Mouse (Mus musculus): Measurements from ENCODE around the gene Tnk2. TPM values are rescaled to one million over a fixed set of nuclear protein-coding genes. Genes with fewer than 3 reads are reported as not detected.

Gene Tnk2
- polyA plus RNA-seq, 1 experiment = 35.8 TPM

DNA sequence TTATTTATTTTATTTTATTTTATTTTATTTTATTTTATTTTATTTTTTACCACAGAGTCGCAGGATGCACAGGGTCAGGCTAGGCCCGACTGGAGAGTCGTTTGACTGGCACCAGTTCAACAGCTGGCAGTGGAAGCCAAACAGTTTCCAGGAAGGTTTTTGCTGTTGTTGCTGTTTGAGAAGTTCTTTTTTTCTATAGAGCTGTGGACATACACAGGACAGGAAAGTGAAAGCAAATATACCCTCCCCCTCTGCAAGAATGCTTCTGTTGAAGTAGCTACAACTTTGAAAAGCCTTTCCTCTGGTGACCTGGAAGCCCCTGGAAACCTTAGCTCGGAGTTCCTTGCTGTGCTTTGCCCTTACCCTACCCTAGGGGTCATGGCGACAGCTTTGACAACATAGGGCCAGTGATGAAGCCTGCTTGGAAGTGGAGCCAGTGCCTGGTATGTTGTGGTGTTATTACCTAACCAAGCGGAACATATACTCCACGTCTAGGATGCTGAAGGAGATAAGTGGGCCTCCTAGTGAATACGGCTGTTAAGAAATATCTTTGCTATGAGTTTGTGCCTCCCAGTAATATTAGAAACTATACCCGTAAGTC is 59.7 kb downstream of the Tnk2 start:
- no peaks in the 10 kb centered on the region for H3K27me3 ChIP-seq (replicated peaks; ENCODE audit: control insufficient read depth, insufficient read depth, low read length)
- WGBS = 49% methylated on average over 9 of the region's 9 CpGs
- H3K4me3 ChIP-seq (ENCODE audit: insufficient read depth, low read depth, low read length) = no peak overlapping the region
- H3K36me3 ChIP-seq (ENCODE audit: control insufficient read depth, insufficient read depth, low read length) = no peaks in the 10 kb centered on the region
- TF ChIP-seq CTCF (conservative IDR thresholded peaks at IDR 0.05; ENCODE audit: insufficient read depth, insufficient read length, low read depth, low read length) (no peak), POLR2A (IDR thresholded peaks at IDR 0.05; ENCODE audit: low read depth, low read length) (no peak)
- H3K27ac ChIP-seq (ENCODE audit: insufficient read depth, low read depth, low read length) = no peak overlapping the region
- 0 out of 2 replicates have a peak, but pooled peaks cover 2% of the 10 kb centered on the region for H3K4me1 ChIP-seq (ENCODE audit: control insufficient read depth, insufficient read depth, low read length)
- DNase-seq = no peak

DNA sequence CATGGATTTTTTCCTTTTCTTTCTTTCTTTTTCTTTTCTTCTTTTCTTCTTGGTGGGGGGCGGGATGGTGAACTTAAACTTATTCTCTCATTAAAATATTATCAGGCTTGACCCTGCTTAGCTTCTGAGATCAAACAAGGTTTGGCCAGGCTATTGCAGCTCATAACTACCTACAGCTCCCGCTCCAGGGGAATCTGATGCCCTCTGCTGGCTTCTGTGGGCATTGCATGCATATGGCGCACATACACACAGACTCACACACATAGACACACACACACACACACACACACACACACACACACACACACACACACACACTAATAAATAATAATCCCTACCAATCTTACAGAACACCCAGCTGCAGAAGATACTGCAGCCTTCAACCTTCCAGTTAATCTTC is 61.9 kb downstream of the Tnk2 start:
- Histone ChIP-seq H3K4me3 (ENCODE audit: insufficient read depth, low read depth, low read length) (no peak overlapping the region), H3K27me3 (replicated peaks; ENCODE audit: control insufficient read depth, insufficient read depth, low read length) (no peaks in the 10 kb centered on the region), H3K27ac (ENCODE audit: insufficient read depth, low read depth, low read length) (no peak overlapping the region), H3K36me3 (ENCODE audit: control insufficient read depth, insufficient read depth, low read length) (no peaks in the 10 kb centered on the region), H3K4me1 (ENCODE audit: control insufficient read depth, insufficient read depth, low read length) (0 out of 2 replicates have a peak, but pooled peaks cover 2% of the 10 kb centered on the region)
- TF ChIP-seq POLR2A (IDR thresholded peaks at IDR 0.05; ENCODE audit: low read depth, low read length) (no peak), CTCF (conservative IDR thresholded peaks at IDR 0.05; ENCODE audit: insufficient read depth, insufficient read length, low read depth, low read length) (0 out of 2 replicates have a peak, but pooled peaks have one; percentile 12)
- no peak for DNase-seq
- 97% methylated on average over 3 of the region's 3 CpGs for WGBS

DNA sequence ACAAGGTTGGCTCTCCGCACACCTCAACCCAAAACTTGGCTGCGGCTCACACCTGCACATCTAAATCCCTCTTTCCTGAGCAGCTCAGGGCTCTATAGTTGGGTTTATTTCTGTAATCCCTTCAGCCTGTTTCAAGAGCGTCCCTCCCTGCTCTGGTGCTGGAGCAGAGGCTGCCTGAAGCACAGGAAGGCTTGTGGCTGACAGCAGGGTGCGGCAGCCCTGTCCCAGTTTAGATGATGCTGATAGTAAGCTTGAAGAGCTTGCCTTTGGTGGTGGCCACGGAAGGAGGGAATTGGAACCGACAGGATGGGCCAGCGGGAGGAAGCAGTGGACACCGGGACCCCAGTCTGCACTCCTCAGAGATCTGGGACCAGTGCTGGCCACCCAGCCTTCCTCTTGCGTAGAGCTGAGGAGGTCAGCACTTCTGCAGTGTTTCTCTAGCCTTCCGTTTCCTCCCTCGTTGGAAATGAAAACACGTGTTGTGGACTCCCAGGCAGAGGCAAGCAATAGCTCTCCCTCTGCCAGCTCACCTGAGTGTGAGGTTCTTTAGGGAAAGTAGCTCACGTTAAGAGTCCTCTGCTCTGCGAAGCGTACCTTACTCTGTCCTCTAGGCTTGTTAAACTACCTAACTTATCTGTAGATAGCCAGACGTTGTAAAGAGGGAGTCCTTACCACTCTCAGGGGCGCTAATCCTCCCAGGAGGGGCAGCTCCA is 63.6 kb downstream of the Tnk2 start:
- 54% methylated on average over 17 of the region's 17 CpGs for WGBS
- H3K27ac ChIP-seq (ENCODE audit: insufficient read depth, low read depth, low read length) = no peak overlapping the region
- 0 out of 2 replicates have a peak, but pooled peaks cover 2% of the 10 kb centered on the region for H3K4me1 ChIP-seq (ENCODE audit: control insufficient read depth, insufficient read depth, low read length)
- H3K36me3 ChIP-seq (ENCODE audit: control insufficient read depth, insufficient read depth, low read length) = no peaks in the 10 kb centered on the region
- no peak for DNase-seq
- no peaks in the 10 kb centered on the region for H3K27me3 ChIP-seq (replicated peaks; ENCODE audit: control insufficient read depth, insufficient read depth, low read length)
- H3K4me3 ChIP-seq (ENCODE audit: insufficient read depth, low read depth, low read length) = no peak overlapping the region
- TF ChIP-seq POLR2A (IDR thresholded peaks at IDR 0.05; ENCODE audit: low read depth, low read length) (no peak), CTCF (conservative IDR thresholded peaks at IDR 0.05; ENCODE audit: insufficient read depth, insufficient read length, low read depth, low read length) (no peak)

DNA sequence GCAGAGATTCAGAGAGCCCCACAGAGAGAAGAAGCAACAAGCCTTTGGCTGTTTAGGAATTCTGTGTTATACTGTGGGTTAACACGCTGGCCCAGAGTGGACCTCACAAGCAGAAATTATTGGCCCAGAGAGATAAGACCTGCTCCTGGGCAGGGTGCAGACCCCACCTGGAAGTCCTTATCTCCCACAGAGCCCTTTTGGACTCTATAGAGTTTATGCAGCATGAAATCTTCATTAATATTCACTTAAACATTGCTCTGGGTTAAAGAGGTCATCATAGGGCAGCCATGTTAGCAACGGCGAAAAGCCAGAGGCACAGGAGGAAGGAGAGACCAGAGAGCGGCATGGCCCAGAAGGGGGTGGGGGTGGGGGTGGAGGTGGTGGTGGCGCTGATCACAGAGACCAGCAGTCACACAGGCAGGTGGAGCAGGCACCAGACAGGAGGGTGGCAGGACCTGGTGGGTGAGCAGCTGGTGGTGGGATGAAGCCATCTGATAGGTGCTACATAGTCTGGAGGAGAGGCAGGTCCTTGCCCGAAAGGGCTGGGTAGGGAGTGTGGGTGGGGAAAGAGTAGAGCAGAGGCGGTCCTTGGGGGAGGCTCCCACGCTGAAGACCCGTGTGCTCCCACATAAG is 64.3 kb downstream of the Tnk2 start:
- DNase-seq = no peak
- WGBS = 59% methylated on average over 9 of the region's 9 CpGs

DNA sequence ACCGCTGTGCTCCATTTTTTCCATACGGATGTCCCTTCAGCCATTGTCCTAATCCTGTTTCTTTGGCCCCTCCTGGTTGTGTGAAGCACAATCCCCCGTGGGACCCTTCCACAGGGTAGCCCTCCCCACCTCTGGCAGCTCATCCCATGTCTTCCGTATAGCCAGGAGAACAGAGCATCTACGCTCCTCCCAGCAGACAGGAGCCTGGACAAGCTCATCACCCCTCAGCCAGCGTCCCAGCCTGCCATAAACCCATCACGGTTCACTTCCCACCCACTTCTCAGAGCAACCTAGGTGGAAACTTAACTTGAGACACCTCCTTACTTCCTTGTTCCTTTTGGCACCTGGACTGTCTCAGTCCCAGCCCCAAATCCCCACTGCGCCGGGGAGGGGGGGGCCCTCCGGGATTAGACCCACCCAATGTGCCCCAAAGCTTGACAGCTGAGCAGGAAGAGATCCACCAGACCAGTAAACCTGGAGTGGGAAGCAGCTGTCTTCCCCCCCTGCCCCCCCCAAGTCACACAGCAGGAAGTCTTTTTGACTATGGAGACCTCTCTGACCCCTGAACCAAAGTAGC is 64.9 kb downstream of the Tnk2 start:
- 54% methylated on average over 10 of the region's 10 CpGs for WGBS
- no peak for DNase-seq
- H3K4me1 ChIP-seq (ENCODE audit: control insufficient read depth, insufficient read depth, low read length) = 0 out of 2 replicates have a peak, but pooled peaks cover under 1% of the 10 kb centered on the region
- H3K27me3 ChIP-seq (replicated peaks; ENCODE audit: control insufficient read depth, insufficient read depth, low read length) = no peaks in the 10 kb centered on the region
- H3K36me3 ChIP-seq (ENCODE audit: control insufficient read depth, insufficient read depth, low read length) = no peaks in the 10 kb centered on the region
- no peak overlapping the region for H3K4me3 ChIP-seq (ENCODE audit: insufficient read depth, low read depth, low read length)
- no peak for TF ChIP-seq CTCF (conservative IDR thresholded peaks at IDR 0.05; ENCODE audit: insufficient read depth, insufficient read length, low read depth, low read length)
- no peak for TF ChIP-seq POLR2A (IDR thresholded peaks at IDR 0.05; ENCODE audit: low read depth, low read length)
- H3K27ac ChIP-seq (ENCODE audit: insufficient read depth, low read depth, low read length) = no peak overlapping the region; the same call in 1 of the 2 replicates

More for the DNA sequence above, 64.3 kb downstream of the Tnk2 start:
- Histone ChIP-seq H3K4me3 (ENCODE audit: insufficient read depth, low read depth, low read length) (no peak overlapping the region), H3K27ac (ENCODE audit: insufficient read depth, low read depth, low read length) (no peak overlapping the region), H3K27me3 (replicated peaks; ENCODE audit: control insufficient read depth, insufficient read depth, low read length) (no peaks in the 10 kb centered on the region), H3K4me1 (ENCODE audit: control insufficient read depth, insufficient read depth, low read length) (0 out of 2 replicates have a peak, but pooled peaks cover 2% of the 10 kb centered on the region), H3K36me3 (ENCODE audit: control insufficient read depth, insufficient read depth, low read length) (no peaks in the 10 kb centered on the region)
- no peak for TF ChIP-seq POLR2A (IDR thresholded peaks at IDR 0.05; ENCODE audit: low read depth, low read length)
- no peak for TF ChIP-seq CTCF (conservative IDR thresholded peaks at IDR 0.05; ENCODE audit: insufficient read depth, insufficient read length, low read depth, low read length)

DNA sequence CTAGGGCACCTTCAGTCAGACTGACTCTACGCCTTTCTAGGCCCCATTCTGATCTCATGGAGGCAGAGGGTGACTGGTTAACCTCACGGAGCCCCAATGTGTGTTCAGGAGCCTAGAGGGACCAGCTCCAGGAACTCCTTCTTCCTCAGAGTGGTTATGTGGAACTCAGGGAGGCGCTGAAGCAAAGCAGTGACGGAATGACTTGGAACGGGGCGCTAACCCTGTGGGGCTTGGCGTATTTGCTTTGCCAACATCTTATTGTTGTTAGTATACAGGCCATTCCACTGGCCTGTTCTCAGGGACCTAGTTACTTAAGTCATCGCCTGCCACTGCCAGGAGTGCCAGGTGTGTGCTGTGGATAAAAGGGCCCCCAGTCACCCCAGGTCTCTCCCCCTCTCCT is 65.4 kb downstream of the Tnk2 start:
- H3K27ac ChIP-seq (ENCODE audit: insufficient read depth, low read depth, low read length) = no peak overlapping the region
- no peaks in the 10 kb centered on the region for H3K36me3 ChIP-seq (ENCODE audit: control insufficient read depth, insufficient read depth, low read length)
- DNase-seq = peak; percentile 24
- WGBS = 80% methylated on average over 8 of the region's 8 CpGs
- H3K27me3 ChIP-seq (replicated peaks; ENCODE audit: control insufficient read depth, insufficient read depth, low read length) = no peaks in the 10 kb centered on the region
- no peak overlapping the region for H3K4me3 ChIP-seq (ENCODE audit: insufficient read depth, low read depth, low read length)
- no peaks in the 10 kb centered on the region for H3K4me1 ChIP-seq (ENCODE audit: control insufficient read depth, insufficient read depth, low read length)
- TF ChIP-seq POLR2A (IDR thresholded peaks at IDR 0.05; ENCODE audit: low read depth, low read length) = no peak
- no peak for TF ChIP-seq CTCF (conservative IDR thresholded peaks at IDR 0.05; ENCODE audit: insufficient read depth, insufficient read length, low read depth, low read length)
